ENCODE assay signal across 9 mouse cellular contexts in the genomic region with DNA sequence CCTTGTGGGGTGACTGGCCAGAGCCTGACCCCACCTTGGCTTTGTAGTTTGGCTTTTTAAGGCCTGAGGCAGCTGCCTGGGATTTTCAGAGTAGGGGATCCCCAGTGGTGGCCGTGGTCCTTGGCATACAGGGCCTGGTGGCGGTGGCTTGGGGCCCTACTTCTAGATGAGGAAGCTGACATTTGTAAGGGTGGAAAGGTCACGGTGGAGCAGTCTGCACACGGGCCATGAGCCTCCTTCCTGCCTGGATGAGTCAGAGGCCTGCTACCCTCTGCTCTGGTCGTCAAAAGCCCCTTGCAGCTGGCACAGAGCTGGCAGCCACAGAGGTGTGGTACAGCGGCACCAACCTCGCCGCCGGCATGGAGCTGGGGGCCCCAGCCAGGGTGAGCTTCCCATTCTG. TPM values are rescaled to one million over a fixed set of nuclear protein-coding genes. Genes with fewer than 3 reads are reported as not detected.
DNase-seq lines count a peak whose midpoint lies in the region; ATAC-seq lines count a peak whose summit lies in the region.
"Had no signal": no experiment of that assay in that cellular context is flagged by ENCODE, and none has a peak within 500 bp of the region (broad histone marks: within the 10 kb centered on the region; RNA-seq: fewer than 3 reads in every experiment).

No protein-coding gene starts in this region.

- peaks cover 6% of the 10 kb centered on the region for H3K4me1 ChIP-seq in heart, embryonic 16.5 days (ENCODE audit: control insufficient read depth, insufficient read depth, low read length)
- H3K4me1 ChIP-seq in embryonic facial prominence, embryonic 15.5 days: peaks cover 30% of the 10 kb centered on the region

- H3K27me3 ChIP-seq in heart, embryonic 16.5 days (ENCODE audit: control insufficient read depth, insufficient read depth, low read length): no peaks in the 10 kb centered on the region
- H3K27me3 ChIP-seq in embryonic facial prominence, embryonic 15.5 days: no peaks in the 10 kb centered on the region

- 55% methylated on average over 9 of the region's 9 CpGs for WGBS in heart, embryonic 16.5 days
- WGBS in embryonic facial prominence, embryonic 15.5 days: 55% methylated on average over 9 of the region's 9 CpGs

- H3K4me2 ChIP-seq in heart, embryonic 16.5 days (ENCODE audit: low read depth, low read length): no peak overlapping the region
- no peak overlapping the region for H3K4me2 ChIP-seq in embryonic facial prominence, embryonic 15.5 days (replicated peaks)

- H3K4me3 ChIP-seq in heart, embryonic 16.5 days (ENCODE audit: low read length): no peak overlapping the region
- H3K4me3 ChIP-seq in embryonic facial prominence, embryonic 15.5 days (replicated peaks): no peak overlapping the region
- H3K4me3 ChIP-seq: left cerebral cortex, adult 2 months had no signal

- H3K36me3 ChIP-seq in heart, embryonic 16.5 days (ENCODE audit: control insufficient read depth, insufficient read depth): no peaks in the 10 kb centered on the region
- peaks cover 33% of the 10 kb centered on the region for H3K36me3 ChIP-seq in embryonic facial prominence, embryonic 15.5 days

- DNase-seq in heart, postnatal 4 days: no peak
- DNase-seq in CD8-positive naive resting alpha-beta T cell, adult 2 months (ENCODE audit: low read depth in 2 of 2, low spot score in 2 of 2): peak; percentile 64 to 67
- DNase-seq in lung, postnatal 25 days (ENCODE audit: low spot score): peak; percentile 61
- DNase-seq in thymus, postnatal 0 days (ENCODE audit: low spot score): peak; percentile 68
- DNase-seq in ovary, postnatal 10 days (ENCODE audit: low spot score): no peak
- DNase-seq in cerebellum, adult 11-12 months: no peak

- no peaks in the 10 kb centered on the region for H3K9me3 ChIP-seq in heart, embryonic 16.5 days (replicated peaks; ENCODE audit: control insufficient read depth, low read length)
- H3K9me3 ChIP-seq in embryonic facial prominence, embryonic 15.5 days (replicated peaks): no peaks in the 10 kb centered on the region

- H3K9ac ChIP-seq in heart, embryonic 16.5 days (ENCODE audit: low read length): no peak overlapping the region
- H3K9ac ChIP-seq in embryonic facial prominence, embryonic 15.5 days: no peak overlapping the region

- H3K27ac ChIP-seq in heart, embryonic 16.5 days (ENCODE audit: low read length): 0 out of 2 replicates have a peak overlapping the region, but pooled peaks have one; percentile 45
- peak overlapping the region; percentile 3 for H3K27ac ChIP-seq in embryonic facial prominence, embryonic 15.5 days (replicated peaks)
- H3K27ac ChIP-seq: left cerebral cortex, adult 2 months had no signal

- ATAC-seq in heart, embryonic 16.5 days (replicated peaks; ENCODE audit: extremely low read depth, insufficient read depth, low FRiP score): 0 out of 2 replicates have a peak, but pooled peaks have one; percentile 6
- peak; percentile 25; the same call in 1 of the 2 replicates for ATAC-seq in embryonic facial prominence, embryonic 15.5 days (ENCODE audit: insufficient number of reproducible peaks, low FRiP score, low TSS enrichment, low read depth)

RNA-seq across cellular contexts. Expression of a gene that starts 9.6 kb away (rescaled TPM):
- polyA plus RNA-seq in heart, embryonic 16.5 days (2015; fragmentation: Nextera tagmentation; extraction: Ambion mirVana): 6.2 and 7.7 TPM in 2 replicates
- 10 to 100 TPM; 11.6 to 12.1 TPM for total RNA-seq in heart, postnatal 4 days (2021)
- polyA plus RNA-seq in embryonic facial prominence, embryonic 15.5 days (2015; fragmentation: Nextera tagmentation; extraction: Ambion mirVana): 31.8 and 36.0 TPM in 2 replicates
- 13.2 and 13.3 TPM in 2 replicates for polyA plus RNA-seq in thymus, postnatal 0 days (2015; fragmentation: Nextera tagmentation; extraction: Ambion mirVana)

RNA-seq across cellular contexts. Expression of a gene that starts 32.1 kb away (rescaled TPM):
- 16.3 and 17.9 TPM in 2 replicates for polyA plus RNA-seq in heart, embryonic 16.5 days (2015; fragmentation: Nextera tagmentation; extraction: Ambion mirVana)
- 10 to 100 TPM; 83.0 to 90.4 TPM for total RNA-seq in heart, postnatal 4 days (2021)
- 42.3 and 43.7 TPM in 2 replicates for polyA plus RNA-seq in embryonic facial prominence, embryonic 15.5 days (2015; fragmentation: Nextera tagmentation; extraction: Ambion mirVana)
- polyA plus RNA-seq in thymus, postnatal 0 days (2015; fragmentation: Nextera tagmentation; extraction: Ambion mirVana): 10.4 and 12.3 TPM in 2 replicates

RNA-seq across cellular contexts. Expression of a gene that starts 51.8 kb away (rescaled TPM):
- polyA plus RNA-seq in heart, embryonic 16.5 days (2015; fragmentation: Nextera tagmentation; extraction: Ambion mirVana): 0.79 and 0.98 TPM in 2 replicates
- not detected for total RNA-seq in heart, postnatal 4 days (2021)
- polyA plus RNA-seq in embryonic facial prominence, embryonic 15.5 days (2015; fragmentation: Nextera tagmentation; extraction: Ambion mirVana): not detected in 2 replicates
- 13.1 and 21.2 TPM in 2 replicates for polyA plus RNA-seq in thymus, postnatal 0 days (2015; fragmentation: Nextera tagmentation; extraction: Ambion mirVana)
- total RNA-seq: left cerebral cortex, adult 2 months had no signal

Comparison
In these comparisons a context has a peak if more than half of its experiments do, and no peak if none do; other contexts are left out.
1. DNase-seq: peak in CD8-positive naive resting alpha-beta T cell, adult 2 months (2 of 2), lung, postnatal 25 days (single experiment) and thymus, postnatal 0 days (single experiment); none in heart, postnatal 4 days (single experiment), ovary, postnatal 10 days (single experiment) and cerebellum, adult 11-12 months (single experiment).